Mouse (Mus musculus) stomach, postnatal 0 days (tissue): Measurements from ENCODE around the gene Sart1. TPM values are rescaled to one million over a fixed set of nuclear protein-coding genes. Genes with fewer than 3 reads are reported as not detected.

ENCODE experiments used
- ATAC-seq: fragments of 200-750 bp; cut with Nextera tagmentation; 2 replicates; pipeline ENCODE4 v1.8.0; 2017; ENCODE audit not compliant: low FRiP score, low TSS enrichment
- DNase-seq: peaks from one replicate; pipeline ENCODE4 v3.0.0-alpha.2; 2016; ENCODE audit warnings: low spot score
- H3K27ac ChIP-seq: fragments of 300-500 bp; sonication (generic); replicated peaks from 2 replicates; pipeline ENCODE4 v1.5.1; 2014; ENCODE audit warnings: mild to moderate bottlenecking, control low read depth
- H3K27me3 ChIP-seq: fragments of 300-500 bp; sonication (generic); 2 replicates; pipeline ENCODE4 v1.6.1; 2014; ENCODE audit warnings: low read length; ENCODE audit not compliant: control insufficient read depth, insufficient read depth
- H3K36me3 ChIP-seq: fragments of 300-500 bp; sonication (generic); 2 replicates; pipeline ENCODE4 v1.6.1; 2014; ENCODE audit warnings: low read length, mixed read lengths; ENCODE audit not compliant: control insufficient read depth, insufficient read depth
- H3K4me1 ChIP-seq: fragments of 300-500 bp; sonication (generic); replicated peaks from 2 replicates; pipeline ENCODE4 v1.6.1; 2014; ENCODE audit warnings: antibody characterized with exemption; ENCODE audit not compliant: control insufficient read depth, insufficient read depth
- H3K4me2 ChIP-seq: fragments of 300-500 bp; sonication (generic); replicated peaks from 2 replicates; pipeline ENCODE4 v1.6.1; 2014; ENCODE audit warnings: low read depth, mild to moderate bottlenecking, control low read depth, moderate library complexity
- H3K4me3 ChIP-seq: fragments of 300-500 bp; sonication (generic); 2 replicates; pipeline ENCODE4 v1.5.1; 2014; ENCODE audit warnings: low read depth, low read length, control low read depth
- H3K9ac ChIP-seq: fragments of 300-500 bp; sonication (generic); 2 replicates; pipeline ENCODE4 v1.6.1; 2014; ENCODE audit warnings: mild to moderate bottlenecking, low read length, control low read depth, mixed read lengths
- H3K9me3 ChIP-seq: fragments of 300-500 bp; sonication (generic); 2 replicates; pipeline ENCODE4 v1.6.1; 2016; ENCODE audit warnings: low read length; ENCODE audit not compliant: control insufficient read depth
- CTCF ChIP-seq: IDR thresholded peaks from 2 replicates; pipeline ENCODE4 v1.5.1; 2016; ENCODE audit warnings: antibody characterized with exemption, low read depth, mild to moderate bottlenecking, moderate library complexity
- EP300 ChIP-seq: optimal IDR thresholded peaks from 2 replicates; pipeline ENCODE3; 2016; ENCODE audit warnings: antibody characterized with exemption
- WGBS: fragments of 180-500 bp; shearing (Covaris S2); extraction: QIAGEN DNeasy Blood & Tissue Kit; methylation state at CpG from one replicate; pipeline ENCODE4 v1.1.7; 2014; 5-methylcytosine and 5-hydroxymethylcytosine counted together
- polyA plus RNA-seq: library from polyadenylated mRNA; unstranded; fragments of >200 nt; fragmentation: Nextera tagmentation; extraction: Ambion mirVana; gene quantifications from 2 replicates; pipeline ENCODE4 v1.2.1, GENCODE M21; 2015

Sart1 gene
- polyA plus RNA-seq, 1 experiment from 2014 or later = 30.9 TPM

GRCm38 (mm10) chr19:5341360-5341759 lies 47.1 kb downstream of the Sart1 start:
- ATAC-seq (no peak), DNase-seq (no peak)
- H3K4me1 ChIP-seq = no peaks in the 10 kb centered on the region
- H3K4me2 ChIP-seq = no peak overlapping the region
- no peaks in the 10 kb centered on the region for H3K9me3 ChIP-seq
- H3K9ac ChIP-seq = no peak overlapping the region
- no peak overlapping the region for H3K27ac ChIP-seq
- 88% methylated on average over 7 of the region's 7 CpGs for WGBS
- H3K27me3 ChIP-seq = no peaks in the 10 kb centered on the region
- no peak overlapping the region for H3K4me3 ChIP-seq
- TF ChIP-seq EP300 = no peak
- no peak for TF ChIP-seq CTCF
- no peaks in the 10 kb centered on the region for H3K36me3 ChIP-seq

GRCm38 (mm10) chr19:5337975-5338374 lies 50.5 kb downstream of the Sart1 start:
- H3K4me2 ChIP-seq = no peak overlapping the region
- TF ChIP-seq EP300 (no peak), CTCF (peak; percentile 94)
- H3K4me3 ChIP-seq = no peak overlapping the region
- H3K36me3 ChIP-seq = no peaks in the 10 kb centered on the region
- no peaks in the 10 kb centered on the region for H3K4me1 ChIP-seq
- no peak overlapping the region for H3K27ac ChIP-seq
- no peaks in the 10 kb centered on the region for H3K27me3 ChIP-seq
- H3K9me3 ChIP-seq = no peaks in the 10 kb centered on the region
- WGBS = 19% methylated on average over 5 of the region's 5 CpGs
- DNase-seq (peak; percentile 81), ATAC-seq (0 out of 2 replicates have a peak, but pooled peaks have one; percentile 43)
- no peak overlapping the region for H3K9ac ChIP-seq

- ATAC-seq = no peak
- Histone ChIP-seq H3K36me3 (no peaks in the 10 kb centered on the region), H3K9me3 (no peaks in the 10 kb centered on the region), H3K4me1 (no peaks in the 10 kb centered on the region), H3K27me3 (no peaks in the 10 kb centered on the region), H3K4me3 (no peak within 1 kb of the TSS), H3K4me2 (no peak within 1 kb of the TSS), H3K27ac (no peak within 1 kb of the TSS), H3K9ac (no peak within 1 kb of the TSS)
- 90% methylated on average over 6 of the region's 6 CpGs for WGBS
- no peak for DNase-seq
- TF ChIP-seq EP300 (no peak), CTCF (no peak)
Observed at GRCm38 (mm10) chr19:5335441-5335840, 53.1 kb downstream of the Sart1 start, which contains the start of gene Catsper1. Catsper1 (plus strand) TSS chr19:5335741.

GRCm38 (mm10) chr19:5334741-5335140 lies 53.8 kb downstream of the Sart1 start:
- H3K9ac ChIP-seq = no peak overlapping the region
- TF ChIP-seq EP300 (no peak), CTCF (no peak)
- H3K4me3 ChIP-seq = no peak overlapping the region
- ATAC-seq = no peak
- no peak for DNase-seq
- 50% methylated on average over 5 of the region's 5 CpGs for WGBS
- H3K9me3 ChIP-seq = no peaks in the 10 kb centered on the region
- no peak overlapping the region for H3K4me2 ChIP-seq
- no peak overlapping the region for H3K27ac ChIP-seq
- H3K27me3 ChIP-seq = no peaks in the 10 kb centered on the region
- no peaks in the 10 kb centered on the region for H3K36me3 ChIP-seq
- H3K4me1 ChIP-seq = no peaks in the 10 kb centered on the region

GRCm38 (mm10) chr19:5327970-5328369 lies 60.5 kb downstream of the Sart1 start:
- Histone ChIP-seq H3K9me3 (no peaks in the 10 kb centered on the region), H3K4me2 (no peak overlapping the region), H3K36me3 (no peaks in the 10 kb centered on the region), H3K4me1 (no peaks in the 10 kb centered on the region), H3K9ac (no peak overlapping the region), H3K27ac (no peak overlapping the region), H3K4me3 (no peak overlapping the region), H3K27me3 (no peaks in the 10 kb centered on the region)
- 62% methylated on average over 19 of the region's 19 CpGs for WGBS
- DNase-seq = peak; percentile 64
- peak; percentile 77 for ATAC-seq
- no peak for TF ChIP-seq CTCF
- TF ChIP-seq EP300 = no peak

Other genes starting within 250 kb of the Sart1 start
- gene Pacs1, start 115.6 kb downstream of the Sart1 start, polyA plus RNA-seq = 4.6 and 6.7 TPM in 2 replicates
- gene Sf3b2, start 93.2 kb downstream of the Sart1 start, polyA plus RNA-seq = 134 and 148 TPM in 2 replicates
- gene Gal3st3, start 90.4 kb downstream of the Sart1 start, polyA plus RNA-seq = 0.51 and 0.53 TPM in 2 replicates
- not detected in 2 replicates for gene Catsper1, start 53.0 kb downstream of the Sart1 start, polyA plus RNA-seq
- gene Cst6, start 39.1 kb downstream of the Sart1 start, polyA plus RNA-seq = 281 and 316 TPM in 2 replicates
- gene Eif1ad, start 22.0 kb downstream of the Sart1 start, polyA plus RNA-seq = 47.5 and 49.1 TPM in 2 replicates
- 279 and 293 TPM in 2 replicates for gene Banf1, start 21.5 kb downstream of the Sart1 start, polyA plus RNA-seq
- 0.44 TPM in 1 of 2 replicates, not detected in the other for gene Tsga10ip, start 13.8 kb upstream of the Sart1 start, polyA plus RNA-seq
- gene Drap1, start 36.3 kb upstream of the Sart1 start, polyA plus RNA-seq = 196 and 203 TPM in 2 replicates
- gene AI837181, start 36.4 kb upstream of the Sart1 start, polyA plus RNA-seq = 36.5 and 38.6 TPM in 2 replicates
- 0.16 and 0.33 TPM in 2 replicates for gene Fosl1, start 58.8 kb upstream of the Sart1 start, polyA plus RNA-seq
- gene Ccdc85b, start 69.2 kb upstream of the Sart1 start, polyA plus RNA-seq = 11.6 and 12.5 TPM in 2 replicates
- gene Fibp, start 71.9 kb upstream of the Sart1 start, polyA plus RNA-seq = 103 and 111 TPM in 2 replicates
- 0.29 and 0.50 TPM in 2 replicates for gene Ctsw, start 79.8 kb upstream of the Sart1 start, polyA plus RNA-seq
- 59.7 and 67.0 TPM in 2 replicates for gene Efemp2, start 85.3 kb upstream of the Sart1 start, polyA plus RNA-seq
- 18.4 and 18.5 TPM in 2 replicates for gene Mus81, start 99.7 kb upstream of the Sart1 start, polyA plus RNA-seq
- 1,281 and 1,389 TPM in 2 replicates for gene Cfl1, start 101.8 kb upstream of the Sart1 start, polyA plus RNA-seq
- not detected in 2 replicates for gene 1700020D05Rik, start 115.1 kb upstream of the Sart1 start, polyA plus RNA-seq
- gene Snx32, start 121.8 kb upstream of the Sart1 start, polyA plus RNA-seq = 2.8 and 3.8 TPM in 2 replicates
- gene Ovol1, start 171.9 kb upstream of the Sart1 start, polyA plus RNA-seq = 26.6 and 28.2 TPM in 2 replicates
- gene Ap5b1, start 179.3 kb upstream of the Sart1 start, polyA plus RNA-seq = 4.7 and 5.7 TPM in 2 replicates
- 57.3 and 64.7 TPM in 2 replicates for gene Rnaseh2c, start 213.2 kb upstream of the Sart1 start, polyA plus RNA-seq
- 31.8 and 37.9 TPM in 2 replicates for gene Kat5, start 221.5 kb upstream of the Sart1 start, polyA plus RNA-seq
- 28.7 and 35.2 TPM in 2 replicates for gene Rela, start 248.8 kb upstream of the Sart1 start, polyA plus RNA-seq